Mouse (Mus musculus) kidney, adult 9 months (tissue): ENCODE measurements at regions not wholly inside any gene's neighbourhood (a gene's known extent, or its start where the extent isn't known, plus 50 kb on each side); places are given as distances from the start of the nearest gene placed in this dataset.

ENCODE experiments used
- DNase-seq: peaks from one replicate; pipeline ENCODE4 v3.0.0; 2022

DNA sequence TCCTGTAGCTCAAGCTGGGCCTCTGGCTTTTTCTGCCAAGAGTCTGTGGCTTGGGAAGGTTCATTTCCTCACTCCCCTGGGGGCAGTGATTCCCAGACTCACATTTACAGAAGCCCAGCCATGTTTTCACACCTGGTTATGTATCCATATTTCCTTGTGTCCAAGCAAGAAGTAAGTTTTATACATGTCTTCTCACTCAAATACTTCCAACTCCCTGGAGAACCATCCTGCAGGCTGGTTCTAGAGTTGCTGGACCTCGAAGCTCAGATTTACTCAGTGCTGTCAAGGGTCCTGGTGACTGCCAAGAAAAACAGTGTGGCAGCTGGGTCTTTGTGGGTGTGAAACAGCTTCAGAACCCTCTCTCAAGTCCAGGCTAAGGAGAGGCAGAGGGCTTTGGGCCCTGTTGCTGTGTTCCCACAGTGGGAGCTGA, 537.6 kb upstream of the Nrp1 start:
- DNase-seq, result no peak

DNA sequence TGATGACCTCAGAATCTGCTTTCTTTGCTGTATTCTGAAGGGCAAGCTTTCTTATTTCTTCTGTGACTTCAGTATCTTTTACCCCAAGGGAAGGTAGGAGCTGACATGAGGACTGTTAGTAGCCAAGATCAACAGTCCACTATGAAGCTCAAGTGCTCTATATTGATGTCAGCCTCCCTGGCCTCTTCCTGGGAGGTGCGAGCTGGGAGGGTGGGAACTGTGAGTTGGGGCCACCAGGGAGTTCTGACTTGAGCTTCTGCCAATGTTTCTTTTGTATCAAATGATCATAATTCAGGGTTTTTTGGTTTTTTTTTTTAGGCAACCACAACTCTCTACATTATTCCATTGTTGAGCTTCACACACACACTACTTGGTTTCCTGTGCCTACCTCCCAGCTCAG, 536.8 kb upstream of the Nrp1 start:
- DNase-seq, result no peak

DNA sequence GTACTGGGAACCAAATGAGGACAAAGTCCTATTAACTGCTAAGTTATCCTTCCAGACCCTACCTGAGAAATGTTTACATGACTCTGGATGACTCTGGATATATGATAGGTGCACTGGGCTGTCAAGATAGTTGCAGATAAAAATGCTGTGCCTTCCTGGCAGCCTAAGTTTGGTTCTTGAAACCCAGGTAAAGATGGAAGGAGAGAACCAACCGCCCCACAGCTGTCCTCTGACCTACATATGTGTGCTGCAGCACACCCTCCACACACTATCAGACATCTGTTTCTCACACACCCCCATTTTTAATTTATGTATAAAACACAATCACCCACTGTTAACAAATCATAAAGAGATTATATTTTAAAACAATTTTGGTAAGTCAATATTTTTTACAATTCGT, 533.4 kb upstream of the Nrp1 start:
- DNase-seq, result no peak

DNA sequence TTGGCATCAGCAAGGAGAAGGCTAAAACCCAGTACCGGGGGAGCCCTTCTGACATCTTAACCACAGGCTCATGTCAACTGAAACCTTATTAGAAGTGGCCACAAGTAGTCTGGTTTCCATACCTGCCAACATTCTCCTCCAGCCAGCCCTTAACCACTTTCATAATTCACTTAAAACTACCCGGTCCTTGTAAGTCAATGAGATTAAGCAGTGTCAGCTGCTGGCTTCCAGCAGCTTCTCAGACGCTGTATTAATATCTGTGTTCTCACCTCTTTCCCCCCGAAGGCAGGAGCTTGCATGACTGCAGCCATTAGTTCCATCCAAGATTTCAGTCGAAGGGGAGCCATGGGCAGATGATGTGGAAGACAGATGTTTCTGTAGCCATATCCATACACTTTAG, 530.6 kb upstream of the Nrp1 start:
- DNase-seq, result no peak

DNA sequence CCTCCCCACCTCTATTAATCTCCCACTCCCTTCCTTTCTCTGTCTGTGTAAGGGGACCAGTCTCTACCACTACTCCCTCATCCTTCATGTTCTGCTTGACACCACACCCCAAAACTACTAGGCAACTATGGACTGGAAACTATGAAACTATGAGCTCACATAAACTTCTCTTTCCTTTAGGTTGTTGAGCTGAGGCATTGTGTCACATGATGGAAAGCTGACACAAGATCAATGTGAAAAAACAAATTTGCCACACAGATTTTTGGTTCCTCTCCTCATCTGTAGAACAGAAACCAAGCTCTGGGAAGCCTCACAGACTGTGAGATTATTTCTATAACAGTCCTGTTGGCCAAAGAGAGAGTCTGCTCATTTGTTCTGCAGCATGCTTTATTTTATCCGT, 528.7 kb upstream of the Nrp1 start:
- no peak for DNase-seq

DNA sequence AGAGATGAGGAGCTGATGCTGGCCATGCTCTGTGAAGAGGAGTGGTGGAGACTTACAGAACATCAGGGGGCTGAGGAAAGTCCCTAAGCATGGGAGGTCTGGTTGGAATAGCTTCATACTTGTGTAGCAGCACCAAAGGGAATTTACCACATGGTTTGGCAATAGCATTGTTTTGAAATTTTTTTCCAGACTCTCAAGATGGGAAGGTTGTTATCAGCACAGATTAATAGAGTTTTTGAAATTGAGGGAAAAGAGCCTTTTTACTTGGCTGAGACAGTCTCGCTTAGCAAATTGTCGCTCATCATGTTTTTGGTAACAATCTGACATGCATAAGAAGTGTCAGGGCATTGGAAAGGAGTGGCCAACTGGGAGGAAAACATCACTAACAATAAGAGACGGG, 524.4 kb upstream of the Nrp1 start:
- no peak for DNase-seq

DNA sequence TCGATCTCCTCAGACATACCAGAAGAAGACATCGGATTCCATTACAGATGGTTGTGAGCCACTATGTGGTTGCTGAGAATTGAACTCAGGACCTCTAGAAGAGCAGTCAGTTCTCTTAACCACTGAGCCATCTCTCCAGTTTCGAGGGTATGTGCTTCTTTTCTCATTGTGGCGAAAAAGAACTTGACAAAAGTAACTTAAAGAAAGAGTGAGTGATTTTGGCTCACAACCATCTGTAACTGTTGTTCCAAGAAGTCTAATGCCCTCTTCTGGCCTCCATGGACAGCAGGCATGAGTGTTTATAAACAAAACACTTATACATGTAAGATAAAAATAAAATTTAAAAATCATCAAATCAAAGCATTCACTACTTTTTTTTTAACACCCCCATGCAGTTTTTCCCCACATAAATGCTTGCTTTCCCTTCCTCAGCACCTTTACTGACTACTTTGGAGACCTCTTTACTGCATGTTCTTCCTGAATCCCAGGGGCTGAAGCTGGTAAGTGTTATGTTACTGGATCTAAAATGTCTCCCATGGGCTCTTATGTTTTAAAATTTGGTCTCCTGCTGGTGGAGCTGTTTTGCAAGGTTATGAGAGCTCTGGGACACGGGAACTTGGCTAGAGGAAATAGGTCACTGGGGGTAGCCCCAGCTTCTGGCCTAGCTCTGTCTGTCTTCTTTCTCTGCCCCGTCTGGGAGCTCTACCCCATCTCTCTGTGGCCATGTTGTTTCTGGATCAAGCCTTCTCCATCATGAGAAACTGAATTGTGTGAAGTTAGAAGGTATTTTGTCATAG, 521.8 kb upstream of the Nrp1 start:
- DNase-seq, result peak; percentile 12

DNA sequence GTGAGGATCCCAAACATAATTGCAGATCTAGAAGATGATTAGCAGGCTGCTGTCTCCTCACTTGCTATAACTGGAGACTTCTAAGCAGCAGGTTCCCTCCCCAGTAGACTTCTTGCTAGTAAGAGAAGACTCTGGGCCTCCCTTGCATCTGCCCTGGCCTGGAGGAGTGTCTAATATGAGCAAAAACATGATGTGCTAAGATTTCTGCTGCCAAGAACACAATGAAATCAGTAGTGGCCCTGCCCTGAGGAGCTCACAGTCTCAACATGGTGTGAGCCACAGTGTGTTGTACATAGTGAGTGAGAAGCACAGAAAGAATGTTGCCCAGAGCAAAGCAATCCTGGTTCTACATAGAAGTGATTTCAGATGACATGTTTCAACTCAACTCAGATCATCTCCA, 520.1 kb upstream of the Nrp1 start:
- no peak for DNase-seq

DNA sequence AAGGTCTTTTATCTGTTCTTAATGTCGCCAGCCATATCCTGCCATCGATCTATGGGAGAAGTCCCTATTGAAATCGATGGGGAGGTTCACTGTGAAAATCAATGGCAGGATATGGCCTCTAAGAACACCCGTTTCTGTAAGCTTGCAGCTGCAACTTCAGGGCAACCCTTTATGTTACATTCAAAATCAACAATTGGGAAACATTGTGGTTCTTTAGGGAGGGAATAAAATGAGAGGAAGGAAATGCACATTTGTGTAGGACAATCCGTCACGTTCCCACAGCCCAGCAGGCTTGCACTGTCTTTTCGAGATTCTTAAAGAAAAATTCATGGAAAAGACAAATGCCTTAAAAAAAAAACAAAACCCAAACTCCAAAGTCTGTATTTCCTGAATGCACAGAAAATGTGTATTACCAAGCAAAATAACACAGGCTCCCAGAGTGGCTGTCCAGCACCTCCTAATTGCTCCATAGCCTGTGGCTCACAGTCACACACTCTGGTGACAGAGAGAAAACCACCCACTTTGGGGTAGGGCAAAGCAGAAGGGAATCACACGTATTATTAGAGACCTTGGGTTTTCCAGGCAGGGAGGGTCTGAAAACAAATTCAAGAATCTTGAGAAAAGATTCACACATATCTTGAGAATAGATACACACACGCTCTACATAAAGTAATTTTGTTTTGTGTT, 510.9 kb upstream of the Nrp1 start:
- DNase-seq, result no peak

DNA sequence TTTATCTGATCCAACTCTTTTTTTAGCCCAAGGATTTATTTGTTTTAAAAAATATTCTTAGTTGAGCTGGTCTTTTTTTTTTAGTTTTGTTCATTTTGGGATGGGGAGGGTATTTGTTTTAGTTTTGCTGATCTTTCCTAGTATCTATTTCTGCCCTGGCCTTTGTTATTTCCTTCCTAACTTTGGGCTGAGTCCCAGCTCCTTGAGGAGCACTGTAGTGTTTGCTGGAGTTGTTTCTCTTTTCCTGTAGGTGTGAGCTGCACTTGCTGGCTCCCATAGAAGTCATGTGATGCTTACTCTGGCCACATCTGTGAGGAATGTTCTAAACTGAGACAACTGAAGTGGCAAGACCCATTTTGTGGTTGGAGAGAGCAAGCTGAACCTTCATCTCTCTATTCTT, 508.5 kb upstream of the Nrp1 start:
- peak; percentile 58 for DNase-seq

DNA sequence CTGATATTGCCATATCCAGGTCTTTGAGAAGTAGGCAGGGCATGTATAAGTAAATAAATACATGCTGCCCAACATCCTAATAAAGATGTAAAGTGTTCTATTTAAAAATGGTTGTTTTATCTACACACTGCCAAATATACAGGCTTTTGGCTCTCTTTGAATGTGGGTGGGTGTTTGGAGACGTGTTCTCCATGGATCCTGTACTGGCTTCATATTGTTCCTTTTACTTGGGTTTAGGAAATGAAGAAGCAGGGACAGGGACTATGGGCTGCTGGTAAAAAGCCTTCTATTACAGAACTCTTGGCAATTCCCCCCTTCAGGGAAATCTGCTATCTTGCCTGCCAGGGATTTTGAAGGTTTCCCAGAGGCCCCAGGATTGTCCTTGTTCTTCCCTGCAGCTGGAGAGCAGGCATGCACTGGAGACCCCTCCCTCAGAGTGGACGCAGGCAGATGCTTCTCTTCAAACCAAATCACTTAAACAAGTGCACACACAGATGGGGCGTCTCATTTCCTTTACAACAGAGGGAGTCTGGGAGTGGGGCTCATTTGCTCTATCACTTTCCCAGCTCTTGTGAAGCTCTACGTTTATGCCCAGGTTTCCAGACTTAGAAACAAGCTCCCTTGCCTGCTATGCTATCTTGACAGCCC, 502.6 kb upstream of the Nrp1 start:
- DNase-seq, result no peak

DNA sequence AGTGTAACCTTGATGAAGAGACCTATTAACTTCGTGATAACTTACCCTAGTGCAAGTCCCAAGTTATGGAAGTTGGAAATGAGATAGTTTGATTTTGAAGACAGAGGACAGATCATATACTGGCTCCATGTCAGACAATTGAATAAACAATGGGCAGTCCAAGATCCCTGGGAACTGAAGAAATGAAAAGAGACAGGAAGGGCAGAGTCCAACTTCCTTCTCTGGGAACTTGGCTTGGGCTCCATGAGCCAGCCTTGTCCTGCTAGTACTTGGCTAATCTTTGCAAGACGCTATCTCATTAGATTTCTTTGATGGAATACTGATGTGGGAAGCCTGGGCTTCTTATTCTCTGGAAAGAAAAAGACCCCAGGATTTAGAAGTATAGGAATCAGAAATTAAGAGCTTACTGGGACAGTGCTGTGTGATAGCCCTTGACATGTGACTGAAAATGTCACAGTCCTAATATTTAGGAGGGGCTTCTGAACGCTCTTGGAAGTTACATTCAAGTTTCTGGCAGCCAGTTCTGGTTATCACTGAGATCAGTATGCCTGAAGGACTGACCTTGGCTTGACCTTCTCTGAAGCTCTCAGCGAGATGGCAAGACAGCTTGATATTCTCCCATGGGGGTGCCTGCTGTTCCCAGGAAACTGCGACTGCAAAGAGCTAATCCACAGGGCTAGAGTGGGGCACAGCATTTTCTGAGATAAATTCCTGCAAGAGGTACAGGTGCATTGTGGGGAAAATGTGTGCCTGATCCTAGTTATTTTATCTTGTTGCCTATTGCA, 501.9 kb upstream of the Nrp1 start:
- DNase-seq, result peak; percentile 47

DNA sequence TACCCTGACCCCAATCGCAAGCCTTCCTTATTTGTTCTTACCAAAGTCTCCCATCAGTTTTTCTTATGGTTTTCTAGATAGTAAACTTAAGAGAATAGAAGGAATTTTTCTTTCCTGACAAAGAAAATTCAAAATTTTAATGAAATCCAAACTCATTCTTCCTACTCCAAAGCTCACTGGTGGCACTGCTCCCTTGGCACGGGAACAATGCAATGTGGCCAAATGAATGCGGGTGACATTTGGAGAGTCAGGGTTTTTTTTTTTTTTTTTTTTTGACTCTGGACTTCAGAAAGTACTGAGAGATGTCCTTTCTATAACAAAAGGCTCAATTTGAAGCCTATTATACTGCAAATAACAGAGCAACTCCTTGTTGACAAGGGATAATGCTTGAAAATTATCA, 499.4 kb upstream of the Nrp1 start:
- DNase-seq, result no peak

DNA sequence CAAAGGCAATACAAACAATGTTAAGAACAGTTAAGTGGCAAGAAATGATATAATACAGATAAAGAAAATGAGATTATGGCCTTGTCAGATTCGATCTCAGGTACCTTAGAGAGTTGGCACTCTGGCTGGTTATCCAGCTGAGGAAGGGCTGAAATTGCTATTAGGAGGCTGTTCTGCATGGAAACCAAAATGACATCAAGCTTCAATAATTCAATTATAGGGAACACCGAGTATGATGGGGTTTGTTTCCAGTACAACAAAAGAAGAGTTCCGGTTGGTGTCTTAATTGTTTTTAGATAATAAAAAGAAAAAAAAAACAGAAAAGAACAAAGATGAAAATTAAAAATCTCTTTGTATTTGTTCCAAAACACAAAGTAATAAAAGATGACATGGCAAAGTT, 498.0 kb upstream of the Nrp1 start:
- DNase-seq, result no peak

DNA sequence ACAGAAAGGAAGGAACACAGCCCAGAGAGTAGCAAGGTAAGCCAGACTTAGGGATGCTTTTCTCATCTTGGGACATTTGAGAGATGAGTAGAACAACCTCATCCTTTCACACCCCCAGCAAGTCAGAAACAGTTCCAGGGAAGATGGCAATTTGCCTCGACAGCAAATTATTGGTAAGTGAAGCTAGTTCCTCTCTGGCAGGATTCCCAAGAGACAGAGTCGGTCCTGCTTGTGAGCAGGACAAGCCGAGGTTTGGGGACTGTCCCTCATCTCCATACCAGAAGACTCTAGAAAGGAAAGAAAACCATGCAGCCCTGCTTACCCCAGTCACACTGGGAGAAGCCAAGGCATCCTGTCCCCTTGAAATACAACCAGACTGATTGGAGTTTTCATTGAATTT, 497.5 kb upstream of the Nrp1 start:
- DNase-seq, result peak; percentile 29

DNA sequence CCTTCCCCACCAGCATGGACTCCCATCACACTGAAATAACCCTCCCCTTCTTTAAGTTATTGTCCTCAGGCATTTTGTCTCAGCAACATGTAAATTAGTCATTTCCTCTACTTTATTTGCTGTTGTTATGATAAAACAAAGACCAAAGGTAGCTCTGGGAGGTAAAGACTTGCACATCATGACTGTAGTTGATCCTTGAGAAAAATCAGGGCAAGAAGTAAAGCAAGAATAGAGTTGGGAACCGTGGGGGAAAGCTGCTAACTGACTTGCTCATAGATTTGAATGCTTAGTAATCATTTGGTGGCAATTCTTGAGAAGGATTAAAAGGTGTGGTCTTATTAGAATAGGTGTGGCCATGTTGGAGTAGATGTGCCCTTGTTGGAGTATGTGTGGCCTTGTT, 473.8 kb upstream of the Nrp1 start:
- DNase-seq, result no peak

DNA sequence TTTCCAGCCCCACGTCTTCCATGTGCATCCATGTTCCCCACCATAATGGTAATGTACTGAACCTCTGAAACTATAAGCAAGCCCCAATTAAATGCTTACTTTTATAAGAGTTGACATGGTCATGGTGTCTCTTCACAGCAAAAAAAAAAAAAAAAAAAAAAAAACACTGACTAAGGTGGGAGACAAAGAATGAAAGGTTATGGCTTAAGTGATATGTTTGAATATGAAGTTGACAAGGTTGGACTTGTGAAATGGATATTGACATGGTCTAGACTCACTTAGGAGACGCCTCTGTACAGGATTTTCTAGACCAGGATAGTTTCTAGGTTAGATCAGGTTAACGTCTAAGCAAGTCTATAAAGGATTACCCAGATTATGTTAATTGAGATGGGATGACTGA, 473.2 kb upstream of the Nrp1 start:
- no peak for DNase-seq

DNA sequence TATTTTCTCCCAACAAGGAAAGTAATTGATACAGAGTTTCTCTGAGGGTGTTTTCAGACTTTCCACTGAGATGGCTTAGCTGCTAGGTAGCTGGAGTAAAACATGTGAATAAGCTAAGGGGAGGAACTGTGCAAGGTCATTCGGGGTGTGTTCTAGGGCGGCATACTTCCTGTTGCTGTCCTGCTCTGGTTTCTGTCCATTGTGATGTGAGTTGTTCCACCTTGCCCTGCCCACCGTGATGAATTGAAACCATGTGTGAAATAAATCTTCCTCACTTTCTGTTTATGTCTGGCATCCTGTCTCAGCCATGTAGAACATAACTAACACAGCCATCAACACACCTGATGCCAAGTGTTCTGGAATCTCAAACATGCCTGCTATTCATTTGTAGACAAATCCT, 472.6 kb upstream of the Nrp1 start:
- DNase-seq, result peak; percentile 24

DNA sequence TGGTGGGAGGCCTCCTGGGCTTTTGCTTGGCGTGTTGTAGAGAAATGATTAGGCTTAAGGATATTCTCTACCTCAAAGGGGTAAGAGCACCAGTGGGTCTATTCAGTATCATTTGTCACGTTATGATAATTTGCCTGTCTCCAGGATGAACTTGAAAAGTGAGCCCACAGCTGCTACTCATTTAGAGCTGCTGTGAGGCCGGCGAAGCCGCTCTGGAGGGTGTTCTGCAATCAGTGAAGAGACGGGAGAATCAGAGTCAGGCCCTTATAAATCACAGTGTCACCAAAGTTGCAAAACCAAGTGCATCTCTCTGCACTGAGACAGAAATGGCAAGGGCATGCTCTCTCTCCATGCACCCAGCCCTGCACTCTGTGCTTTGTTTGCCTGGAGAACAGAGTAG, 467.7 kb upstream of the Nrp1 start:
- DNase-seq, result no peak

DNA sequence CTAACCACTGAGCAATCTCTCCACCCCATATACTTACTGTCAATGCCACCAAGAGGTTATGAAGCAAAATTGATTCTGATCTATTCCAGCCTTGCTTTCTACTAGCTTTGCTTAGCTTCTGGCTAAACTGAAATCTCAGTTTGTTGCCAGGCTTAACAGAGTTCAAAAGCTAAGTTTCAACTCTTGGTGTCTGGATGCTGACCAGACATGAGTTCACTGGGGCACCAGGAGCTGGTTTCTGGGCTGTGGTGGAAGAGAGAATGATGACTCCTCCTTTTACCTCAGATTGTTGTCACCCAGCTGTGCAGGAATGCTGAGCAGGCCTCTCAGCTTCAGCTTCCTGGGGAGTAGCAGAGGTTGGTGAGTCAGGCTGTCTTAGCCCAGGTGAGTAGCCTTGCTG, 464.1 kb upstream of the Nrp1 start:
- DNase-seq, result no peak

DNA sequence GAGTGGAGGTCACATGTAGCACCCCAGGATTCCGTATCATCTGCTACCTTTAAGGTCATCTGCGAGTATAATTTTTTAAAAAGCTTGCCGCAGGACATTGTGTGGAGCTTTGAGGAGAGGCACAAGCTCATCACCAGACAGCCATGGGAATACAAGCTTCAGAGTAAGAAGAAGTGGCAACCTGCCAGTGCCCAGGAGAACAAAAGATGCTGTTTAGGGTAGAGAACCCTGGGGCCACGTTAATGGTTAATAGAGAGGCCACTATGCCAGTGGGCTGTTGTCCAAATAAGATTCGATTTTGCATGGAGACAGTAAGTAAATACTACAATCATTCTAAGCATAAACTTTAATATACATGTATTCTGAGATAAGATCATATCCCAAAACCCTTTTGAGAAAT, 450.0 kb upstream of the Nrp1 start:
- peak; percentile 66 for DNase-seq

DNA sequence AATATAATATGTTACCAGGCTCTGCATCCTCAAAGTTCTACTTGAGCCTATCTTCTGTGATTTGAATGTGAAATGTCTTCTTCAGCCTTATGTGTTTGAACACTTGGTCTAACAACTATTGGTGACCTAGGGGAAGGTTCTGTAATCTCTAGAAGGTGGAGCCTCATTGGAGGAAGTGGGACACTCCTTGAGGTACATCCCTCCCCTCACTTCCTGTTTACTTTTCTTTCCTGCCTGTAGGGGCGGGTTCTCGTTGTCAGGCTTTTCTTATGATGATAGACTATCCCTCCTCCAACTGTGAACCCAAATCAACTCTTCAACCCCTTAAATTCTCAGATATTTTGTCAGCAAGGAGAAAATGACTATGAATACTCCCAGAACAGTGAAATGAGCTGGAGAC, 448.8 kb upstream of the Nrp1 start:
- no peak for DNase-seq

DNA sequence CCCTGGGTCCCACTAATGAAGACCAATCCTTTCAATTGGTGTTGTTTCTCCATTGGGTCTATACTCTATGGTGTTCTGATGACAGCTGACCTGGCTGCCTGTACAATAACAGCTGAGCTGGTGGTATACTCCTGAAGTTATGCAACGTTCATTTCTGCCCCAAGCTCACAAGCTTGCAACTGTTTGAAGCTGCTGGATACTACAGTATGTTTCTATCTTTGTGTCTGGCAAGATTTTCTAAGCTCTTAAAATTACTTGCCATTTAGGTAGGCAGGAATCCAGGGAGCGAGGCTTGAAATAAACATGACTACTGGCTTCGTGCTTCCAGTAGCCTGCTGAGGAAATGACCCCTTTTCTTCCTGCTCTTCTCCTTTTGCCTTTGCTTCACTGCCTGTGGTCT, 444.3 kb upstream of the Nrp1 start:
- DNase-seq, result no peak

DNA sequence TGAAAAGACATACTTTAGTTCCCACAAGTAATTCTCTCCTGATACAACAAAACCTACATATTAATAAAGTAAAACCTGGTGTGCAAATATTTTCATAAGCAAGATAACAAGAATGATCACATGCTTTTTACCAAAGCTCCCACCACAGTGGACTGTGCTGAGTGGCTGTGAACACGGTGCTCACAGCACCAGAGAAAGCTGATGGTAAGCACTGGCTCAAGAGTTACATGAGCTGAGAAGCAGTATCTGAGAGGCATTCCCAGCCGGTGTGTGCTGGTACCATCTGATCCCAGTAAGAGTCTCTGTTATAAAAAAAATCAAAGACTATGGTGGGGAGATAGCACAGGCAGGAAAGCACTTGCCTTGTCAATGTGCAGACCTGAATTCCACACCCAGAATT, 443.5 kb upstream of the Nrp1 start:
- no peak for DNase-seq
